Mouse (Mus musculus): ENCODE data around the gene Gls.

Gls gene

GRCm38 (mm10) chr1:52242270-52242669 lies 9.2 kb upstream of the Gls start:
- DNase-seq = no peak

- DNase-seq = no peak
These were observed 279 bp downstream of the Gls start for GRCm38 (mm10) chr1:52232766-52233140.

- peak; percentile 72 for DNase-seq
These were observed 880 bp downstream of the Gls start for GRCm38 (mm10) chr1:52231939-52232765.

- DNase-seq = no peak
These were observed 2.6 kb downstream of the Gls start for GRCm38 (mm10) chr1:52230404-52230803.

GRCm38 (mm10) chr1:52228178-52228577 lies 4.9 kb downstream of the Gls start:
- no peak for DNase-seq

GRCm38 (mm10) chr1:52226416-52226815 lies 6.6 kb downstream of the Gls start:
- DNase-seq = no peak

GRCm38 (mm10) chr1:52216766-52217165 lies 16.3 kb downstream of the Gls start:
- no peak for DNase-seq

- DNase-seq = no peak
These were observed 50.0 kb downstream of the Gls start for GRCm38 (mm10) chr1:52182992-52183391.

GRCm38 (mm10) chr1:52181994-52182393 lies 51.0 kb downstream of the Gls start:
- no peak for DNase-seq

- DNase-seq = peak; percentile 77
These were observed 53.0 kb downstream of the Gls start for GRCm38 (mm10) chr1:52179939-52180568.

GRCm38 (mm10) chr1:52176999-52177398 lies 56.0 kb downstream of the Gls start:
- DNase-seq = no peak

- no peak for DNase-seq
These were observed 57.0 kb downstream of the Gls start for GRCm38 (mm10) chr1:52175983-52176382.

- DNase-seq = no peak
These were observed 57.7 kb downstream of the Gls start for GRCm38 (mm10) chr1:52175321-52175720.

GRCm38 (mm10) chr1:52171271-52171670 lies 61.8 kb downstream of the Gls start:
- no peak for DNase-seq

- DNase-seq = no peak
These were observed 62.3 kb downstream of the Gls start for GRCm38 (mm10) chr1:52170747-52171146.

GRCm38 (mm10) chr1:52170057-52170456 lies 63.0 kb downstream of the Gls start:
- DNase-seq = no peak

- DNase-seq = no peak
These were observed 66.3 kb downstream of the Gls start for GRCm38 (mm10) chr1:52166652-52167220.

- peak; percentile 3 for DNase-seq
These were observed 69.2 kb downstream of the Gls start for GRCm38 (mm10) chr1:52163707-52164457.

- peak; percentile 2 for DNase-seq
These were observed 71.9 kb downstream of the Gls start for GRCm38 (mm10) chr1:52161151-52161550.

- no peak for DNase-seq
These were observed 74.3 kb downstream of the Gls start for GRCm38 (mm10) chr1:52158490-52159381.

GRCm38 (mm10) chr1:52158040-52158439 lies 75.0 kb downstream of the Gls start:
- DNase-seq = no peak

GRCm38 (mm10) chr1:52156351-52156750 lies 76.7 kb downstream of the Gls start:
- DNase-seq = no peak

All from cerebellum, adult 11-12 months (tissue).